Mouse (Mus musculus) embryonic facial prominence, embryonic 11.5 days (tissue): ENCODE data around the gene Adamtsl1. TPM values are rescaled to one million over a fixed set of nuclear protein-coding genes. Genes with fewer than 3 reads are reported as not detected.

Source experiments
- ATAC-seq: fragments of 200-750 bp; cut with Nextera tagmentation; replicated peaks from 2 replicates; pipeline ENCODE4 v1.8.0; 2017; ENCODE audit warnings: low read depth; ENCODE audit not compliant: insufficient number of reproducible peaks, low FRiP score, low TSS enrichment
- DNase-seq: peaks from one replicate; pipeline ENCODE4 v3.0.0-alpha.2; 2015; ENCODE audit warnings: low spot score
- H3K27ac ChIP-seq: fragments of 300-500 bp; sonication (generic); replicated peaks from 2 replicates; pipeline ENCODE4 v1.5.1; 2014; ENCODE audit warnings: mild to moderate bottlenecking, low read depth, low read length, control low read depth
- H3K27me3 ChIP-seq: fragments of 300-500 bp; sonication (generic); 2 replicates; pipeline ENCODE4 v1.6.1; 2014; ENCODE audit warnings: mild to moderate bottlenecking, low read length, moderate library complexity, mixed read lengths; ENCODE audit not compliant: control insufficient read depth, insufficient read depth
- H3K36me3 ChIP-seq: fragments of 300-500 bp; sonication (generic); replicated peaks from 2 replicates; pipeline ENCODE4 v1.6.1; 2014; ENCODE audit warnings: low read depth, mild to moderate bottlenecking, low read length, moderate library complexity, mixed read lengths; ENCODE audit not compliant: control insufficient read depth, insufficient read depth
- H3K4me1 ChIP-seq: fragments of 300-500 bp; sonication (generic); 2 replicates; pipeline ENCODE4 v1.6.1; 2014; ENCODE audit warnings: low read length, mixed read lengths; ENCODE audit not compliant: control insufficient read depth, insufficient read depth
- H3K4me2 ChIP-seq: fragments of 300-500 bp; sonication (generic); 2 replicates; pipeline ENCODE4 v1.6.1; 2014; ENCODE audit warnings: low read depth, mild to moderate bottlenecking, control low read depth, low read length, moderate library complexity
- H3K4me3 ChIP-seq: fragments of 300-500 bp; sonication (generic); 2 replicates; pipeline ENCODE4 v1.5.1; 2014; ENCODE audit warnings: low read depth, low read length, control low read depth
- H3K9ac ChIP-seq: fragments of 300-500 bp; sonication (generic); replicated peaks from 2 replicates; pipeline ENCODE4 v1.6.1; 2014; ENCODE audit warnings: mild to moderate bottlenecking, control low read depth, low read length
- H3K9me3 ChIP-seq: fragments of 300-500 bp; sonication (generic); replicated peaks from 2 replicates; pipeline ENCODE4 v1.6.1; 2016; ENCODE audit warnings: mild to moderate bottlenecking, low read length, inconsistent platforms, mixed read lengths; ENCODE audit not compliant: control insufficient read depth
- WGBS: fragments of 180-500 bp; shearing (Covaris S2); extraction: QIAGEN DNeasy Blood & Tissue Kit; methylation state at CpG from one replicate; pipeline ENCODE4 v1.1.7; 2014; 5-methylcytosine and 5-hydroxymethylcytosine counted together
- polyA plus RNA-seq: library from polyadenylated mRNA; unstranded; fragments of >200 nt; fragmentation: Nextera tagmentation; extraction: Ambion mirVana; gene quantifications from 2 replicates; pipeline ENCODE4 v1.2.1, GENCODE M21; 2014

Gene Adamtsl1
- polyA plus RNA-seq, 1 experiment from 2014 or later, result 8.5 TPM

DNA sequence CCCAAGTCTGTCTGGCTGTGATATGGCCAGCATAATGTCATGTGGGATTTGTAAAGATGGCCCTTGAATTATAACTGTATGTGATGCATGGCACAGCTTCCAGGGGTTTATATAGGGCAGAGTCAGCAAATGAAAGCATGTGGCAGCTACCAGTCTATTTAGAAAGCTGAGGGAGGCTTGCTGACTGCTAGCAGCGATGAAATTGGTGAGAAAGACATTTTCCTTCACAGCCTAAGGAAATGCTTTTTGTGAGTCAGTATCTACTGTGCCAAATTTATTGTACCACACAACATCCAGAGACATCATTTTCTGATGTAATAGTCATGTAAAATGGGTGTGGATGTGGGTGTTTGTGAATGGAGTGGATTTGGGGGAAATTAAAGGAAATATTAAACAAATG is 214.4 kb downstream of the Adamtsl1 start:
- Histone ChIP-seq H3K9ac (no peak overlapping the region), H3K27me3 (no peaks in the 10 kb centered on the region), H3K4me2 (no peak overlapping the region), H3K4me3 (no peak overlapping the region), H3K27ac (no peak overlapping the region), H3K36me3 (no peaks in the 10 kb centered on the region), H3K4me1 (no peaks in the 10 kb centered on the region), H3K9me3 (no peaks in the 10 kb centered on the region)
- WGBS, result 87% methylated on average over 1 of the region's 1 CpGs
- ATAC-seq (no peak), DNase-seq (no peak)

GRCm38 (mm10) chr4:85740478-85740877 is 226.5 kb downstream of the Adamtsl1 start:
- Histone ChIP-seq H3K4me2 (no peak overlapping the region), H3K27me3 (no peaks in the 10 kb centered on the region), H3K27ac (no peak overlapping the region), H3K9me3 (no peaks in the 10 kb centered on the region), H3K9ac (no peak overlapping the region), H3K36me3 (no peaks in the 10 kb centered on the region), H3K4me3 (no peak overlapping the region), H3K4me1 (no peaks in the 10 kb centered on the region)
- ATAC-seq (no peak), DNase-seq (no peak)
- WGBS, result 78% methylated on average over 4 of the region's 4 CpGs

- Histone ChIP-seq H3K9ac (no peak overlapping the region), H3K36me3 (no peaks in the 10 kb centered on the region), H3K4me3 (no peak overlapping the region), H3K9me3 (no peaks in the 10 kb centered on the region), H3K27ac (no peak overlapping the region), H3K4me1 (no peaks in the 10 kb centered on the region), H3K4me2 (no peak overlapping the region), H3K27me3 (no peaks in the 10 kb centered on the region)
- ATAC-seq (0 out of 2 replicates have a peak, but pooled peaks have one; percentile 23), DNase-seq (peak; percentile 48)
- 12% methylated on average over 3 of the region's 3 CpGs for WGBS
Observed at GRCm38 (mm10) chr4:85741825-85742391, 227.9 kb downstream of the Adamtsl1 start.

- Histone ChIP-seq H3K4me2 (no peak overlapping the region), H3K4me1 (no peaks in the 10 kb centered on the region), H3K9me3 (no peaks in the 10 kb centered on the region), H3K4me3 (no peak overlapping the region), H3K36me3 (no peaks in the 10 kb centered on the region), H3K27ac (no peak overlapping the region), H3K27me3 (no peaks in the 10 kb centered on the region), H3K9ac (no peak overlapping the region)
- WGBS, result 76% methylated on average over 1 of the region's 1 CpGs
- ATAC-seq, result no peak
- no peak for DNase-seq
Observed at GRCm38 (mm10) chr4:85743427-85743826, 229.5 kb downstream of the Adamtsl1 start.

- ATAC-seq, result no peak
- WGBS, result 86% methylated on average over 3 of the region's 3 CpGs
- no peaks in the 10 kb centered on the region for H3K4me1 ChIP-seq
Observed at GRCm38 (mm10) chr4:85762684-85763083, 248.7 kb downstream of the Adamtsl1 start.

GRCm38 (mm10) chr4:85763161-85764014 is 249.4 kb downstream of the Adamtsl1 start:
- Histone ChIP-seq H3K4me2 (no peak overlapping the region), H3K4me1 (no peaks in the 10 kb centered on the region), H3K27me3 (no peaks in the 10 kb centered on the region), H3K4me3 (no peak overlapping the region), H3K9ac (no peak overlapping the region), H3K9me3 (no peaks in the 10 kb centered on the region), H3K27ac (no peak overlapping the region), H3K36me3 (no peaks in the 10 kb centered on the region)
- WGBS, result 83% methylated on average over 5 of the region's 5 CpGs
- DNase-seq, result no peak
- ATAC-seq, result no peak

More at GRCm38 (mm10) chr4:85762684-85763083, 248.7 kb downstream of the Adamtsl1 start:
- Histone ChIP-seq H3K9me3 (no peaks in the 10 kb centered on the region), H3K4me2 (no peak overlapping the region), H3K9ac (no peak overlapping the region), H3K27ac (no peak overlapping the region), H3K36me3 (no peaks in the 10 kb centered on the region), H3K4me3 (no peak overlapping the region), H3K27me3 (no peaks in the 10 kb centered on the region)
- no peak for DNase-seq

GRCm38 (mm10) chr4:85764015-85764450 is 250.1 kb downstream of the Adamtsl1 start:
- Histone ChIP-seq H3K4me1 (no peaks in the 10 kb centered on the region), H3K36me3 (no peaks in the 10 kb centered on the region), H3K4me3 (no peak overlapping the region), H3K9me3 (no peaks in the 10 kb centered on the region), H3K27me3 (no peaks in the 10 kb centered on the region), H3K9ac (no peak overlapping the region), H3K27ac (no peak overlapping the region), H3K4me2 (no peak overlapping the region)
- DNase-seq, result no peak
- ATAC-seq, result no peak
- WGBS, result 96% methylated on average over 14 of the region's 14 CpGs

- DNase-seq, result no peak
- no peaks in the 10 kb centered on the region for H3K27me3 ChIP-seq
- no peaks in the 10 kb centered on the region for H3K4me1 ChIP-seq
- H3K4me3 ChIP-seq, result no peak overlapping the region
- H3K36me3 ChIP-seq, result no peaks in the 10 kb centered on the region
- WGBS, result 63% methylated on average over 3 of the region's 3 CpGs
- no peak overlapping the region for H3K9ac ChIP-seq
- ATAC-seq, result no peak
- H3K4me2 ChIP-seq, result no peak overlapping the region
- H3K27ac ChIP-seq, result no peak overlapping the region
- no peaks in the 10 kb centered on the region for H3K9me3 ChIP-seq
Observed at GRCm38 (mm10) chr4:85764476-85764875, 250.5 kb downstream of the Adamtsl1 start.
